Mouse (Mus musculus) c-Kit-positive CD71-negative TER-119-negative erythroid progenitor cells, embryonic 14.5 days (primary cell): Measurements from ENCODE around the gene Alx1.

ENCODE experiments used
- DNase-seq: peaks from one replicate; pipeline ENCODE4 v3.0.0-alpha.2; 2013; ENCODE audit warnings: low read depth

The Alx1 gene

GRCm38 (mm10) chr10:103029730-103030490 lies at the start of gene Alx1:
Gene Alx1 (minus strand): TSS chr10:103030215.
- DNase-seq: no peak

- no peak for DNase-seq
Observed at GRCm38 (mm10) chr10:103049593-103049992, 19.6 kb upstream of the Alx1 start.

DNA sequence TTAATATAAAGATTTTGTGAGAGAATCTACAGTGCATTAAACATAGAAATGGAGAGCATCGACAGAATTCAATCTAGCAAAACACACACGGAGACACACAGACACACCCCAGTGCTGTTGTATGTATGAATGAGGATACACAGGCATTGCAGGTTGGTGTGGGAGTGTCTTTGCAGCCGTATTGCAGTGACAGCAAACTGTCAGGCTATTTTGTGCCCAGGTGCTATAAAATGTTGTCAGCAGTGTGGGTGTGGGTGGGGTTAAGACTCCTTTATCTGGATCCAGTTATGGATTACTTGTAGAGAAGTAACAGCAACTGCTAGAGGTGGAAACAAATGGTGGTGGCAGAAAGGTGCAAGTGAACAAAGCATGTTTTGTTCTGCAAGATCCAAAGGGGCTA lies 16.6 kb upstream of the Alx1 start:
- DNase-seq: no peak

- no peak for DNase-seq
Observed at GRCm38 (mm10) chr10:103045019-103045418, 15.0 kb upstream of the Alx1 start.

- no peak for DNase-seq
Observed at GRCm38 (mm10) chr10:103035002-103035640, 5.1 kb upstream of the Alx1 start.

GRCm38 (mm10) chr10:103030931-103031330 lies 916 bp upstream of the Alx1 start:
- DNase-seq: no peak

- no peak for DNase-seq
Observed at GRCm38 (mm10) chr10:103029132-103029729, 784 bp downstream of the Alx1 start.

- DNase-seq: no peak
Observed at GRCm38 (mm10) chr10:103028253-103029131, 1.5 kb downstream of the Alx1 start.

GRCm38 (mm10) chr10:103027931-103028252 lies 2.1 kb downstream of the Alx1 start:
- DNase-seq: no peak

DNA sequence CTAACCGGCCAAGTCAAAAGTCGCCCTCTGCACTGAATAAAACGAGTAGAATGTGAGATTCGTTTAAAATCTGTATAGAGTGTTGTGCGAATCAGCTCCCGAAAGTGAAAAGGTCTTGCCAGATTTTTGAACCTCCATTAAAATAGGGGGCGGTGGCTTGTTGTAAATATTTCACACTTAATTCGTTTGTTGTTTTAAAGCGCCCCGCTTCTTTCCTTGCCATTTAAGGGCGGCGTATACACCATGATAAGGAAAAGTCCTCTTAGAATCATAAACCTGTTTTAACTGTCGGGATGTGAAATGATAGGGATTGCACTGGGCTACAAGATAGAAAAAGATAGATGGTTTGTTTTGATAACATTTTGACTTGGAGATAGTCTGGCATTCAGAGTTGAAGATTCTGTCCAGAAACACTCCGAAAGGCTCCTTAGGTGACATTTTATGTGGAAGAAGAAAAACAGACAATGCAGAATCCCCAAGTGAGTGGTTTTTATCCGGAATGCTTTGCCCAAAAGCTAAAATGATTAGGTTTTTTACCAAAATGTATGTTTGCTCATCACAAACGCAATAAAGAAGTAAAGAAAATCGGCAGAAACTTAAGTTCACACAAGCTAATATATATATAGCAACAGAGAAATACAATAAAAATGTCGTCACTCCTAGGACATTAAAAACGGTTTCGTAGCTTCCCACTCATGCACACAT lies 2.6 kb downstream of the Alx1 start:
- DNase-seq: no peak

DNA sequence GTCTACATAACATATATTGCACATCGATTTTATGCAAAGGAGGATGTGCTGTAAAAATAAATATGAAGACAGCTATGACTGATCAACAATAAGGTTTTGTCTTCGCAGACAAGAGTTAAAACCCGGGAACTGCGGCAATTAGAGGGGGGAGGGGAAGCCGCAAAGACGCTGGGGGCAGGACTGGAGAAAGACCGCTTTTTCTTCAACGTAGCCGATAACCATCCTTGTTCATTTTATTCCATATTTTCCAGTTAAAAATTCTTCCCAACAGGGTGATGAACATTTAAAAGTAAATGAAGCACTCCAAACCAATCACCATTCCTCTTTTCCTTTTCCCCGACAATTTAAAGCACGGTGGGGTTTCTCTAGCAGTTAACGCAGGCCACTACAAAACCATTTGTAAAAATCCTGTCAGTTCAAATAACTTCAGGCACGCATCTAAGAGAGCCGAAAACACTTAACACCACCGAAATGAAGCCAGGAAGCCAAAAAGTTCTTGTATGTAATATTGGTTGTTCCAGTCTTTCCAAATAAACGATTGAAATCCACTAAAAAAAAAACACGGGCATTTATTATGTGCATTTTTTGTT lies 3.3 kb downstream of the Alx1 start:
- DNase-seq: no peak

- no peak for DNase-seq
Observed at GRCm38 (mm10) chr10:103002556-103002955, 27.5 kb downstream of the Alx1 start.

- no peak for DNase-seq
Observed at GRCm38 (mm10) chr10:103000902-103001301, 29.1 kb downstream of the Alx1 start.

GRCm38 (mm10) chr10:102999584-102999983 lies 30.4 kb downstream of the Alx1 start:
- no peak for DNase-seq

GRCm38 (mm10) chr10:102975106-102975505 lies 54.9 kb downstream of the Alx1 start:
- DNase-seq: no peak

DNA sequence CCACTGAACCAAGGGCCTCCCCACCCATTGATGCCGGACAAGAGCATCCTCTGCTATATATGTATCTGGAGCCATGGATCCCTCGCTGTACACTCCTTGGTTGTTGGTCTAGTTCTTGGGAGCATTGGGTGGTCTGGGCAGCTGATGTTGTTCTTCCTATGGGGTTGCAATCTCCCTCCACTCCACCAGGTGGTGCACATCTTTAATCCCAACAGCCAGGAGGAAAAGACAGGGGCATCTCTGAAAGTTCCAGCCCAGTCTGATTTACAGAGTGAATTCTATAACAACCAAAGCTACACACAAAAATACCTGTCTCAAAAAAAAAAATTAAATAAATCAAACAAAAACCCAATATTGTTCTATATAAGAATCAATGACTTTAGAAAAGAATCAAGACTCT lies 70.4 kb downstream of the Alx1 start:
- DNase-seq: no peak
